Mouse (Mus musculus) layer of hippocampus, postnatal 36 days (tissue): Measurements from ENCODE around the gene Fry. TPM values are rescaled to one million over a fixed set of nuclear protein-coding genes. Genes with fewer than 3 reads are reported as not detected.

Experiments
- DNase-seq, 2 experiments: peaks; one replicate each; pipeline ENCODE4 v3.0.0; 2022
- total RNA-seq, 2 experiments: library from RNA; stranded (reverse); gene quantifications; 2 replicates each; pipeline ENCODE4 v1.2.3; 2021

The Fry gene
- total RNA-seq, 2 experiments from 2014 or later, result 197 to 227 TPM

GRCm38 (mm10) chr5:150130144-150130543 lies 11.7 kb downstream of the Fry start:
- no peak for DNase-seq

GRCm38 (mm10) chr5:150131166-150131565 lies 12.7 kb downstream of the Fry start:
- no peak for DNase-seq

GRCm38 (mm10) chr5:150134651-150135050 lies 16.2 kb downstream of the Fry start:
- DNase-seq, result no peak

GRCm38 (mm10) chr5:150135529-150135928 lies 17.1 kb downstream of the Fry start:
- no peak for DNase-seq

- no peak for DNase-seq
Observed at GRCm38 (mm10) chr5:150137772-150138451, 19.5 kb downstream of the Fry start.

- no peak for DNase-seq
Observed at GRCm38 (mm10) chr5:150140513-150140912, 22.1 kb downstream of the Fry start.

- DNase-seq, result no peak
Observed at GRCm38 (mm10) chr5:150145967-150146366, 27.5 kb downstream of the Fry start.

GRCm38 (mm10) chr5:150146612-150147011 lies 28.2 kb downstream of the Fry start:
- no peak for DNase-seq

GRCm38 (mm10) chr5:150149725-150150124 lies 31.3 kb downstream of the Fry start:
- no peak for DNase-seq

- no peak for DNase-seq
Observed at GRCm38 (mm10) chr5:150150986-150151385, 32.5 kb downstream of the Fry start.

GRCm38 (mm10) chr5:150152071-150152879 lies 33.8 kb downstream of the Fry start:
- peak in 1 of 2 experiments; percentile 50 for DNase-seq

GRCm38 (mm10) chr5:150152880-150153281 lies 34.4 kb downstream of the Fry start:
- no peak for DNase-seq

- DNase-seq, result no peak
Observed at GRCm38 (mm10) chr5:150155388-150155787, 36.9 kb downstream of the Fry start.

GRCm38 (mm10) chr5:150156063-150156786 lies 37.8 kb downstream of the Fry start:
- no peak for DNase-seq

- no peak for DNase-seq
Observed at GRCm38 (mm10) chr5:150157682-150158081, 39.2 kb downstream of the Fry start.

- no peak for DNase-seq
Observed at GRCm38 (mm10) chr5:150159151-150159550, 40.7 kb downstream of the Fry start.

- no peak for DNase-seq
Observed at GRCm38 (mm10) chr5:150161193-150161592, 42.7 kb downstream of the Fry start.

GRCm38 (mm10) chr5:150161898-150162297 lies 43.5 kb downstream of the Fry start:
- DNase-seq, result no peak

GRCm38 (mm10) chr5:150164671-150165070 lies 46.2 kb downstream of the Fry start:
- DNase-seq, result no peak

- DNase-seq, result no peak
Observed at GRCm38 (mm10) chr5:150166811-150167210, 48.4 kb downstream of the Fry start.

- no peak for DNase-seq
Observed at GRCm38 (mm10) chr5:150167287-150167686, 48.8 kb downstream of the Fry start.

- DNase-seq, result peak; percentile 54 to 74
Observed at GRCm38 (mm10) chr5:150168712-150169111, 50.3 kb downstream of the Fry start.

GRCm38 (mm10) chr5:150171562-150171961 lies 53.1 kb downstream of the Fry start:
- DNase-seq, result no peak
